In the genomic region with DNA sequence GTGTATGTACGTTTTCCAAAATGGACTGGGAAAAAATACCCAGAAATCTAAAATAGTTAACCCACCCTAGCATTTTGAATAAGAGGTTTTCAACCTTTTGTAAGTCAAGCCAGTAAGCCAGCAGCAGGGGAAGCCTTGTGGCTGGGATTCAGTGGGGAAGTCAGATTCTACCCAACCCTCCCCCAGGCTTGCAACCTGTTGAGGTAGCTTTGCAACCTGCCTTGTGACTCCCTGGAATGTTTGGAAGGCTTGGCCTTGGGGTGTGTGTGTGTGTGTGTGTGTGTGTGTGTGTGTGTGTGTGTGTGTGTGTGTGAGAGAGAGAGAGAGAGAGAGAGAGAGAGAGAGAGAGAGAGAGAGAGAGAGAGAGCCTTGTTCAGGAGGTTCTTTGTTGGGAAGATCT, we compare ENCODE assay signal across 18 mouse cellular contexts.
"Had no signal": no experiment of that assay in that cellular context is flagged by ENCODE, and none has a peak within 500 bp of the region (broad histone marks: within the 10 kb centered on the region; RNA-seq: fewer than 3 reads in every experiment).

No protein-coding gene starts in this region.

- DNase-seq: lung, adult 18-20 months; lung, embryonic 14.5 days; lung, postnatal 10 days; lung, postnatal 4 days; midbrain, embryonic 14.5 days; retina, postnatal 1 day; right cerebral cortex, adult 18-20 months; right cerebral cortex, postnatal 25 days; right cerebral cortex, postnatal 4 days; spleen, adult 18-20 months; thymus, adult 18-20 months; thymus, postnatal 14 days; thymus, postnatal 36 days had no signal

- H3K9me3 ChIP-seq: midbrain, embryonic 10.5 days; neural tube, embryonic 13.5 days; neural tube, embryonic 15.5 days had no signal

- H3K4me3 ChIP-seq: midbrain, embryonic 10.5 days; myocyte; neural tube, embryonic 13.5 days; neural tube, embryonic 15.5 days had no signal

- H3K36me3 ChIP-seq: midbrain, embryonic 10.5 days; neural tube, embryonic 13.5 days; neural tube, embryonic 15.5 days had no signal

- ATAC-seq: midbrain, embryonic 16.5 days had no signal

- H3K27ac ChIP-seq: midbrain, embryonic 10.5 days; neural tube, embryonic 13.5 days; neural tube, embryonic 15.5 days had no signal

- H3K9ac ChIP-seq: lung, embryonic 14.5 days; neural tube, embryonic 13.5 days; neural tube, embryonic 15.5 days had no signal

- H3K27me3 ChIP-seq: neural tube, embryonic 13.5 days; neural tube, embryonic 15.5 days had no signal

- H3K4me2 ChIP-seq: lung, embryonic 14.5 days; neural tube, embryonic 13.5 days; neural tube, embryonic 15.5 days had no signal
